Mouse (Mus musculus) right cerebral cortex, adult 2 months (tissue): Measurements from ENCODE around the gene Rgs11.

Experiments
- DNase-seq, 2 experiments: peaks; one replicate each; pipeline ENCODE4 v3.0.0; 2021 to 2022; ENCODE audit warnings: low spot score in 2 of 2

The Rgs11 gene

GRCm38 (mm10) chr17:26231156-26231555 lies 28.4 kb downstream of the Rgs11 start:
- no peak for DNase-seq

- DNase-seq: no peak
Observed at GRCm38 (mm10) chr17:26232863-26233262, 30.1 kb downstream of the Rgs11 start.

- no peak for DNase-seq
Observed at GRCm38 (mm10) chr17:26234386-26234785, 31.6 kb downstream of the Rgs11 start.

GRCm38 (mm10) chr17:26235077-26235815 lies 32.5 kb downstream of the Rgs11 start:
- no peak for DNase-seq

GRCm38 (mm10) chr17:26237667-26238066 lies 34.9 kb downstream of the Rgs11 start:
- no peak for DNase-seq

GRCm38 (mm10) chr17:26239551-26239950 lies 36.8 kb downstream of the Rgs11 start:
- no peak for DNase-seq

GRCm38 (mm10) chr17:26240120-26240790 lies 37.5 kb downstream of the Rgs11 start:
- DNase-seq: no peak

- no peak for DNase-seq
Observed at GRCm38 (mm10) chr17:26240990-26241389, 38.2 kb downstream of the Rgs11 start.

- DNase-seq: peak in 1 of 2 experiments; percentile 55
Observed at GRCm38 (mm10) chr17:26243471-26244100, 40.8 kb downstream of the Rgs11 start.

- DNase-seq: peak; percentile 90 to 94
Observed at GRCm38 (mm10) chr17:26244101-26244841, 41.5 kb downstream of the Rgs11 start, which contains the start of gene Fam234a. Fam234a (minus strand) TSS chr17:26244242.

- DNase-seq: no peak
Observed at GRCm38 (mm10) chr17:26251886-26252538, 49.3 kb downstream of the Rgs11 start.

- DNase-seq: peak; percentile 97 to 98
Observed at GRCm38 (mm10) chr17:26252539-26253251, 49.9 kb downstream of the Rgs11 start, which contains the start of gene Luc7l. Luc7l (plus strand) TSS chr17:26252896.

- no peak for DNase-seq
Observed at GRCm38 (mm10) chr17:26253399-26253798, 50.6 kb downstream of the Rgs11 start.

GRCm38 (mm10) chr17:26255313-26255712 lies 52.6 kb downstream of the Rgs11 start:
- DNase-seq: no peak
